Mouse (Mus musculus): ENCODE results near the gene Aurkaip1. TPM values are rescaled to one million over a fixed set of nuclear protein-coding genes. Genes with fewer than 3 reads are reported as not detected.

Aurkaip1 gene
- polyA plus RNA-seq, 1 experiment from 2014 or later, result 118 TPM

- Histone ChIP-seq H3K27ac (replicated peaks; ENCODE audit: low read depth, low read length) (peak overlapping the region; percentile 87), H3K4me2 (ENCODE audit: low read length) (peak overlapping the region; percentile 96), H3K9ac (replicated peaks; ENCODE audit: low read length) (peak overlapping the region; percentile 99), H3K27me3 (ENCODE audit: control insufficient read depth, insufficient read depth, low read length) (no peaks in the 10 kb centered on the region), H3K9me3 (ENCODE audit: control insufficient read depth, low read length) (no peaks in the 10 kb centered on the region), H3K4me3 (replicated peaks; ENCODE audit: low read depth, low read length) (peak overlapping the region; percentile 99), H3K4me1 (ENCODE audit: control insufficient read depth, insufficient read depth, low read length) (peaks cover 18% of the 10 kb centered on the region), H3K36me3 (ENCODE audit: control insufficient read depth, insufficient read depth, low read length) (peaks cover 76% of the 10 kb centered on the region)
- ATAC-seq (ENCODE audit: low FRiP score, low TSS enrichment) (peak; percentile 11; the same call in 1 of the 2 replicates), DNase-seq (peak; percentile 57)
- WGBS, result under 1% methylated on average over 47 of the region's 49 CpGs
Observed at GRCm38 (mm10) chr4:155812665-155813181, 18.3 kb upstream of the Aurkaip1 start.

GRCm38 (mm10) chr4:155817533-155817932 lies 13.5 kb upstream of the Aurkaip1 start:
- Histone ChIP-seq H3K9me3 (ENCODE audit: control insufficient read depth, low read length) (no peaks in the 10 kb centered on the region), H3K27ac (replicated peaks; ENCODE audit: low read depth, low read length) (no peak overlapping the region), H3K9ac (replicated peaks; ENCODE audit: low read length) (no peak overlapping the region), H3K4me3 (replicated peaks; ENCODE audit: low read depth, low read length) (no peak overlapping the region), H3K27me3 (ENCODE audit: control insufficient read depth, insufficient read depth, low read length) (no peaks in the 10 kb centered on the region), H3K4me1 (ENCODE audit: control insufficient read depth, insufficient read depth, low read length) (peaks cover 12% of the 10 kb centered on the region), H3K36me3 (ENCODE audit: control insufficient read depth, insufficient read depth, low read length) (peaks cover 89% of the 10 kb centered on the region), H3K4me2 (ENCODE audit: low read length) (no peak overlapping the region)
- 79% methylated on average over 4 of the region's 4 CpGs for WGBS
- DNase-seq, result no peak
- ATAC-seq (ENCODE audit: low FRiP score, low TSS enrichment), result no peak

GRCm38 (mm10) chr4:155821025-155821424 lies 10.0 kb upstream of the Aurkaip1 start:
- Histone ChIP-seq H3K36me3 (ENCODE audit: control insufficient read depth, insufficient read depth, low read length) (peaks cover 96% of the 10 kb centered on the region), H3K4me2 (ENCODE audit: low read length) (no peak overlapping the region), H3K9me3 (ENCODE audit: control insufficient read depth, low read length) (no peaks in the 10 kb centered on the region), H3K27me3 (ENCODE audit: control insufficient read depth, insufficient read depth, low read length) (no peaks in the 10 kb centered on the region), H3K9ac (replicated peaks; ENCODE audit: low read length) (no peak overlapping the region), H3K4me1 (ENCODE audit: control insufficient read depth, insufficient read depth, low read length) (no peaks in the 10 kb centered on the region), H3K4me3 (replicated peaks; ENCODE audit: low read depth, low read length) (no peak overlapping the region), H3K27ac (replicated peaks; ENCODE audit: low read depth, low read length) (no peak overlapping the region)
- DNase-seq, result peak; percentile 46
- WGBS, result 74% methylated on average over 7 of the region's 7 CpGs
- ATAC-seq (ENCODE audit: low FRiP score, low TSS enrichment), result no peak

- Histone ChIP-seq H3K4me3 (replicated peaks; ENCODE audit: low read depth, low read length) (no peak overlapping the region), H3K27me3 (ENCODE audit: control insufficient read depth, insufficient read depth, low read length) (no peaks in the 10 kb centered on the region), H3K27ac (replicated peaks; ENCODE audit: low read depth, low read length) (no peak overlapping the region), H3K4me1 (ENCODE audit: control insufficient read depth, insufficient read depth, low read length) (no peaks in the 10 kb centered on the region), H3K9me3 (ENCODE audit: control insufficient read depth, low read length) (no peaks in the 10 kb centered on the region), H3K9ac (replicated peaks; ENCODE audit: low read length) (no peak overlapping the region), H3K36me3 (ENCODE audit: control insufficient read depth, insufficient read depth, low read length) (peaks cover 92% of the 10 kb centered on the region), H3K4me2 (ENCODE audit: low read length) (no peak overlapping the region)
- WGBS, result 97% methylated on average over 16 of the region's 16 CpGs
- DNase-seq, result no peak
- no peak for ATAC-seq (ENCODE audit: low FRiP score, low TSS enrichment)
Observed at GRCm38 (mm10) chr4:155823443-155823842, 7.6 kb upstream of the Aurkaip1 start.

- H3K4me3 ChIP-seq (replicated peaks; ENCODE audit: low read depth, low read length), result no peak overlapping the region
- H3K4me1 ChIP-seq (ENCODE audit: control insufficient read depth, insufficient read depth, low read length), result peaks cover 9% of the 10 kb centered on the region
- no peaks in the 10 kb centered on the region for H3K9me3 ChIP-seq (ENCODE audit: control insufficient read depth, low read length)
- peaks cover 36% of the 10 kb centered on the region for H3K36me3 ChIP-seq (ENCODE audit: control insufficient read depth, insufficient read depth, low read length)
- DNase-seq (no peak), ATAC-seq (ENCODE audit: low FRiP score, low TSS enrichment) (no peak)
- H3K9ac ChIP-seq (replicated peaks; ENCODE audit: low read length), result no peak overlapping the region
- no peak overlapping the region for H3K4me2 ChIP-seq (ENCODE audit: low read length)
- no peaks in the 10 kb centered on the region for H3K27me3 ChIP-seq (ENCODE audit: control insufficient read depth, insufficient read depth, low read length)
- 95% methylated on average over 4 of the region's 4 CpGs for WGBS
- H3K27ac ChIP-seq (replicated peaks; ENCODE audit: low read depth, low read length), result no peak overlapping the region
Observed at GRCm38 (mm10) chr4:155829866-155830265, 1.2 kb upstream of the Aurkaip1 start.

GRCm38 (mm10) chr4:155830596-155830995 lies 476 bp upstream of the Aurkaip1 start:
- WGBS, result 51% methylated on average over 8 of the region's 8 CpGs
- Histone ChIP-seq H3K27ac (replicated peaks; ENCODE audit: low read depth, low read length) (no peak overlapping the region), H3K4me3 (replicated peaks; ENCODE audit: low read depth, low read length) (peak overlapping the region; percentile 76; the same call in 1 of the 2 replicates), H3K9ac (replicated peaks; ENCODE audit: low read length) (no peak overlapping the region), H3K4me1 (ENCODE audit: control insufficient read depth, insufficient read depth, low read length) (peaks cover 9% of the 10 kb centered on the region), H3K27me3 (ENCODE audit: control insufficient read depth, insufficient read depth, low read length) (no peaks in the 10 kb centered on the region), H3K4me2 (ENCODE audit: low read length) (peak overlapping the region; percentile 99), H3K36me3 (ENCODE audit: control insufficient read depth, insufficient read depth, low read length) (peaks cover 29% of the 10 kb centered on the region), H3K9me3 (ENCODE audit: control insufficient read depth, low read length) (no peaks in the 10 kb centered on the region)
- DNase-seq (no peak), ATAC-seq (ENCODE audit: low FRiP score, low TSS enrichment) (no peak)

GRCm38 (mm10) chr4:155831831-155832230 lies 759 bp downstream of the Aurkaip1 start:
- Histone ChIP-seq H3K9ac (replicated peaks; ENCODE audit: low read length) (peak overlapping the region; percentile 82), H3K4me2 (ENCODE audit: low read length) (peak overlapping the region; percentile 99), H3K4me3 (replicated peaks; ENCODE audit: low read depth, low read length) (peak overlapping the region; percentile 76), H3K9me3 (ENCODE audit: control insufficient read depth, low read length) (no peaks in the 10 kb centered on the region), H3K27ac (replicated peaks; ENCODE audit: low read depth, low read length) (peak overlapping the region; percentile 84), H3K27me3 (ENCODE audit: control insufficient read depth, insufficient read depth, low read length) (no peaks in the 10 kb centered on the region), H3K4me1 (ENCODE audit: control insufficient read depth, insufficient read depth, low read length) (peaks cover 9% of the 10 kb centered on the region), H3K36me3 (ENCODE audit: control insufficient read depth, insufficient read depth, low read length) (peaks cover 20% of the 10 kb centered on the region)
- WGBS, result 1% methylated on average over 25 of the region's 25 CpGs
- no peak for DNase-seq
- ATAC-seq (ENCODE audit: low FRiP score, low TSS enrichment), result peak; percentile 19; the same call in 1 of the 2 replicates

GRCm38 (mm10) chr4:155832321-155832720 lies 1.2 kb downstream of the Aurkaip1 start:
- H3K4me3 ChIP-seq (replicated peaks; ENCODE audit: low read depth, low read length), result peak overlapping the region; percentile 76
- no peak for DNase-seq
- 59% methylated on average over 10 of the region's 10 CpGs for WGBS
- H3K4me1 ChIP-seq (ENCODE audit: control insufficient read depth, insufficient read depth, low read length), result peaks cover 9% of the 10 kb centered on the region
- no peak for ATAC-seq (ENCODE audit: low FRiP score, low TSS enrichment)
- no peaks in the 10 kb centered on the region for H3K27me3 ChIP-seq (ENCODE audit: control insufficient read depth, insufficient read depth, low read length)
- H3K9ac ChIP-seq (replicated peaks; ENCODE audit: low read length), result peak overlapping the region; percentile 82
- H3K4me2 ChIP-seq (ENCODE audit: low read length), result peak overlapping the region; percentile 99
- H3K27ac ChIP-seq (replicated peaks; ENCODE audit: low read depth, low read length), result no peak overlapping the region
- no peaks in the 10 kb centered on the region for H3K9me3 ChIP-seq (ENCODE audit: control insufficient read depth, low read length)
- H3K36me3 ChIP-seq (ENCODE audit: control insufficient read depth, insufficient read depth, low read length), result peaks cover 19% of the 10 kb centered on the region

- no peak overlapping the region for H3K4me2 ChIP-seq (ENCODE audit: low read length)
- no peak overlapping the region for H3K9ac ChIP-seq (replicated peaks; ENCODE audit: low read length)
- no peak overlapping the region for H3K4me3 ChIP-seq (replicated peaks; ENCODE audit: low read depth, low read length)
- no peaks in the 10 kb centered on the region for H3K9me3 ChIP-seq (ENCODE audit: control insufficient read depth, low read length)
- peaks cover 10% of the 10 kb centered on the region for H3K36me3 ChIP-seq (ENCODE audit: control insufficient read depth, insufficient read depth, low read length)
- ATAC-seq (ENCODE audit: low FRiP score, low TSS enrichment) (no peak), DNase-seq (no peak)
- H3K4me1 ChIP-seq (ENCODE audit: control insufficient read depth, insufficient read depth, low read length), result peaks cover 9% of the 10 kb centered on the region
- 89% methylated on average over 4 of the region's 4 CpGs for WGBS
- no peak overlapping the region for H3K27ac ChIP-seq (replicated peaks; ENCODE audit: low read depth, low read length)
- no peaks in the 10 kb centered on the region for H3K27me3 ChIP-seq (ENCODE audit: control insufficient read depth, insufficient read depth, low read length)
Observed at GRCm38 (mm10) chr4:155833234-155833633, 2.2 kb downstream of the Aurkaip1 start.

Data from midbrain, embryonic 14.5 days (tissue).